Mouse (Mus musculus) spleen, embryonic (tissue): ENCODE data around the gene Gm5414.

Source experiments
- CTCF ChIA-PET: fragments of 350-600 bp; sonication (Branson Sonifier 250); formaldehyde crosslinking; loops from one replicate; lab custom pipeline; 2022; lab: Charles Lee

Gene Gm5414

GRCm38 (mm10) chr15:101627884-101628283 lies at the start of gene Gm5414:
Gene Gm5414 (minus strand): TSS chr15:101628188.
- CTCF ChIA-PET, result no interaction called here

DNA sequence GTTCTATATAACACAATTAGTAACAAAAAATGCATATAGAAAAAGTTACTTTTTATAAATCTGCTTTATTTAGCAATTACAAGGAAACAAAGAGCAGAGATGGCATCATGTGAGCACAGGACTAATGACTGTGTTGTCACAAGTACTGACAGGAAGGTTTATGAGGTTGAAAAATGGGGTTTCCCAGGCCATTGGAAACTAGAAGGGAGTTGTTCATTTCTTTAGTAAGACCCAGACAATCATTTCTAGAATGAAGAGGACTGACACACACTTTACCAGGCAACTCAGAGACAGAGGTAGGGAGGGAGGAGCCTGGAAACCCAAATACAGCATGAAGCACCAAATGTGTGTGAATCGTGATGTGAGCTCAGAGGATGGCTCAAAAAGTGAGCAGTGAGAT lies 48.0 kb upstream of the Gm5414 start:
- CTCF ChIA-PET, result no interaction called here

DNA sequence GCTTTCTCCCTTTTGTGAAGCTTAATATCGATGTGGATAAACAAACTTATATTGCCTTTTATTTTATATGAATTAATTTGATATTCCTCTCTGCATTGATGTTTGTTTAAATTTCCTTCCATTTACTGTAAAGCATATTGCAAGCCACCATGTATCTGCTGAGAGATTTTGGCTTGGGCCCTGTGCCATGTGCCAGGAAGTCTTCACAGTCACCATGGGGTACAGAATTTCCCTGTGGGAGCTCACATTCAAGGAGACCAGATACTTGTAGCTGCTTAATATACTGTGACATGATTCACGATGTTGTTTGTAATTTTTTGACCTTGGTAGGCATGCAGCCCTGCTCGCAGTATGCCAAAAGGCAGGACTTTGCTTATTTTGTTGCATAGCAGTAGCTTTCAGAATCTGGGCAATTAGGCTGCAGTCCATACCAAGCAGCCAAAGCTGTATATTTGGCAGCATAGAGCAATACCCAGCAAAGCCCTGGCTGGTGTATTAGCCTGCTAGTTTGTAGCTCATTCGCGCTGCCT lies 24.8 kb upstream of the Gm5414 start:
- CTCF ChIA-PET, result no interaction called here

DNA sequence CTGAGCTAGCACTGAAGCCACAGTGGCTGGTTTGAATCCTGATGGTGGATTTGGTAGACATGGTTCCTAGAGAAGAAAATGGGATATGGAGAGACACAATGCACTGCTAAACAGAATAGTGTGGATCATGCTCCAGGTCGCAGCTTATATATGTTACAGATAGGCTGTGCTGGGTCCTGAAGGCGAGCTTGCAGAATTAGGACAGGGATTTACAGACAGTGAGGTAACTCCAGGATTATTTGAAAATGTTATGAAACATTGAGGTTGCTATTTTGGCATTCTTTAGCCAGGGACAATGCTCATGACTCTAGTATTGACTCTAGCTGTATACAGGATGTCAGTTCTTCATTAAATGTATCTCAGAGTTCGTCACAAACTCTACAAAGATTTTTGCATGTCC lies 19.3 kb upstream of the Gm5414 start, which contains the start of gene Gm5478:
Gm5478 (minus strand) TSS at position 101 of the 400 bp plus-strand sequence.
- CTCF ChIA-PET, result no interaction called here

GRCm38 (mm10) chr15:101599123-101599522 lies 28.9 kb downstream of the Gm5414 start:
- CTCF ChIA-PET, result no interaction called here

GRCm38 (mm10) chr15:101588216-101588615 lies 39.8 kb downstream of the Gm5414 start:
- CTCF ChIA-PET, result no interaction called here

DNA sequence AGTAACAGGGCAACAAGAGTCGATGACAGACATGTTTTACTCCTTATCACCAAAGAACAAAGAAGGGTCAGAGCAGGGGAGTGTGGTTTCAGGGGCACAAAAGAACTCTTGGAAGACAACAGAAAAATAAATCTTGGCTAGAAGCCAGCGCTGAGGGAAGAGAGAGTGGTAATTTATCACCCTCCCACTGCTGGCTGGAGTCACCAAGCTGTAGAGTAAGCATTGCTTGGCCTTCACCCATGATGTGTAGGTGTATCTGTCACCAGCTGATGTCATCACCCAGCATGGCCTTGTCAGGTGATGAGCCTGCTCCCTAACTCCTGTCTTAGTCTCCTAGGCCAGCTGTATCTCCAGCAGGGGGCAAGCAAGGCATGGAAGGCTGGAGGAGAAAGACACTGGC lies 43.5 kb downstream of the Gm5414 start:
- CTCF ChIA-PET, result no interaction called here

DNA sequence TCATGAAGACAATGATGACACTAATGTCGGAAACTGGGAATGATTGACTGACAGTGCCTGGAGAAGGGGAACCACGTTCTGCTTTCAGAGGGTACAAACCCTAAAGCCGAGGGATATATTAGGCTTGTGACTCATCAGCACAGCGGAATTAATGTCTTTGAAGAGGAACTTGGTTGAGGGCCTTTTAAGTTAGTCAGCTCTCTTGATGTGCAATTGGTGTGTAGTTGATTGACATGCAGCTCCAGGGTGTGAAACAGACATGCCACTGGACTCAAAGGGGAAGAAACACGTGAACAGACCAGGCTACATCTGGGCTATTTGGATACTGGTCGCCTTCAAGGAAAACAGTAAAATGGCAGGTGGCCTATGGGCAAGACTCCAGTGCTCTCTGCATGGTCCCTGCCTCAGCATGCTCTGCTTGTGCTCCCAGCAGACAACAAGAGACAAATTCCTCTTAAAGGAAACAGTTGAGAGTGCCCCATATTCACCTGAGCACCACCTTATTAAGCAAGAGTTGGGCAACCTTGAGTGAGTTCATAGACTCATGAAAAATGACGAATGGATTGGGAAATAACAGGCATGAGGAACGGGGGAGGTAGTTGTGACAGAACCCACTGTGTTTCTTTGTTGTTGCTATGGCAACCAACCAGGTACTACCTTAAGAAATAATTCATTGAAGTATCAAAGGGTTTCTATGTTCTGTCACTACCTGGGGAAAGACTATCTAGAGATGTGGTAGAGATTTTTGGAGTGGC lies 44.6 kb downstream of the Gm5414 start:
- CTCF ChIA-PET, result no interaction called here

- CTCF ChIA-PET, result no interaction called here
Measured at GRCm38 (mm10) chr15:101581701-101582100, 46.3 kb downstream of the Gm5414 start.

GRCm38 (mm10) chr15:101575506-101575905 lies 52.5 kb downstream of the Gm5414 start:
- CTCF ChIA-PET, result no interaction called here
